Mouse (Mus musculus): ENCODE data around the gene Ptprb. TPM values are rescaled to one million over a fixed set of nuclear protein-coding genes. Genes with fewer than 3 reads are reported as not detected.

Gene Ptprb
- polyA plus RNA-seq, 1 experiment from 2014 or later = 1.6 TPM

- H3K27ac ChIP-seq (replicated peaks) = no peak overlapping the region
- no peaks in the 10 kb centered on the region for H3K4me1 ChIP-seq (replicated peaks)
- WGBS (ENCODE audit: insufficient replicate concordance) = 60% methylated on average over 6 of the region's 6 CpGs
- no peaks in the 10 kb centered on the region for H3K36me3 ChIP-seq (replicated peaks)
- no peaks in the 10 kb centered on the region for H3K27me3 ChIP-seq
- no peak overlapping the region for H3K9ac ChIP-seq
- no peak for ATAC-seq (ENCODE audit: insufficient read depth)
- H3K9me3 ChIP-seq (replicated peaks) = no peaks in the 10 kb centered on the region
- H3K4me2 ChIP-seq = no peak overlapping the region
- no peak overlapping the region for H3K4me3 ChIP-seq (replicated peaks)
These were observed 149.6 kb downstream of the Ptprb start for GRCm38 (mm10) chr10:116424921-116425320.

DNA sequence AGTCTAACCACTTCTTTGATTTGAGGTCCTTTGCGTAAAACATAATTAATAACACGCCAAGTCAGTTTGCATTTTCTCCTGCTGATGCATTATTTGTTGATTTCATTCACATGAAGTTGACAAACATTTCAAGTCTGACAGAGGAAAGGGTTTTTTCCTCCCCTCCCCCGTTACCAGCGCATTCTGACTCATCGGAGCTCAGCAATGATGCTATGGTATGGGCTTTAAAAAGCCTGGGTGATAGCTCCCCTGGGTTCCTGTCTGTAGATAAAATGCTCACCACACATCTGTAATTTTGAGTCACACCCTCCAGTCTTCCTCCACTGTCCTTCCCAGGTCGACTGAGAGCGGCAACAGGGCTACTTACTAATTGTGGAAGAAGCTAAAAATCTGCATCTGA, 150.9 kb downstream of the Ptprb start:
- Histone ChIP-seq H3K4me1 (replicated peaks) (no peaks in the 10 kb centered on the region), H3K4me3 (replicated peaks) (no peak overlapping the region), H3K36me3 (replicated peaks) (no peaks in the 10 kb centered on the region), H3K4me2 (no peak overlapping the region), H3K9ac (no peak overlapping the region), H3K9me3 (replicated peaks) (no peaks in the 10 kb centered on the region), H3K27ac (replicated peaks) (no peak overlapping the region), H3K27me3 (no peaks in the 10 kb centered on the region)
- no peak for ATAC-seq (ENCODE audit: insufficient read depth)
- WGBS (ENCODE audit: insufficient replicate concordance) = 67% methylated on average over 7 of the region's 7 CpGs

GRCm38 (mm10) chr10:116428026-116428780, 152.9 kb downstream of the Ptprb start:
- no peak overlapping the region for H3K9ac ChIP-seq
- H3K27me3 ChIP-seq = no peaks in the 10 kb centered on the region
- no peak overlapping the region for H3K27ac ChIP-seq (replicated peaks)
- H3K9me3 ChIP-seq (replicated peaks) = no peaks in the 10 kb centered on the region
- ATAC-seq (ENCODE audit: insufficient read depth) = no peak
- no peaks in the 10 kb centered on the region for H3K4me1 ChIP-seq (replicated peaks)
- no peaks in the 10 kb centered on the region for H3K36me3 ChIP-seq (replicated peaks)
- H3K4me3 ChIP-seq (replicated peaks) = no peak overlapping the region
- no peak overlapping the region for H3K4me2 ChIP-seq
- 79% methylated on average over 26 of the region's 26 CpGs for WGBS (ENCODE audit: insufficient replicate concordance)

DNA sequence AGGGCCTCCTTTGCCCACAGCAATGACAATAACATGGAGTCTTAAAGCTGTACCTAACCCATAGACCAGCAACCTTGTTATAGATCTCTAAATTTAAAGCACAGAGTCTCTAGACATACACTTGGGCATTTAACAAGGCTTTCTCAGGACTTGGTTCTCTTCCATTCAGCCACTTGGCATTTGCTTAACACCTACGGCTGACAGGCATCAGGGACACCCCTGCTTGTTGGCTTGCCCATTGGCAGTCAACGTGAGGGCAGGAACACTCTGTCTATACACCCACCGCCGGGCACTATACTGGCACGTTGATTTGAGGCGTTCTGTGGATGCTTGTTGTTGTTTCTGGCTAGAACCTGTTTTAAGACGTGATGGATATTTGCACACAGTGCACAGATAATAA, 157.1 kb downstream of the Ptprb start:
- no peaks in the 10 kb centered on the region for H3K36me3 ChIP-seq (replicated peaks)
- no peak overlapping the region for H3K9ac ChIP-seq
- no peak for ATAC-seq (ENCODE audit: insufficient read depth)
- H3K27ac ChIP-seq (replicated peaks) = no peak overlapping the region
- H3K4me2 ChIP-seq = no peak overlapping the region
- 69% methylated on average over 7 of the region's 7 CpGs for WGBS (ENCODE audit: insufficient replicate concordance)
- H3K9me3 ChIP-seq (replicated peaks) = no peaks in the 10 kb centered on the region
- no peaks in the 10 kb centered on the region for H3K4me1 ChIP-seq (replicated peaks)
- no peaks in the 10 kb centered on the region for H3K27me3 ChIP-seq
- H3K4me3 ChIP-seq (replicated peaks) = no peak overlapping the region

- ATAC-seq (ENCODE audit: insufficient read depth) = no peak
- no peaks in the 10 kb centered on the region for H3K4me1 ChIP-seq (replicated peaks)
These were observed 160.1 kb downstream of the Ptprb start for GRCm38 (mm10) chr10:116435455-116435854.

More at GRCm38 (mm10) chr10:116435455-116435854, 160.1 kb downstream of the Ptprb start:
- Histone ChIP-seq H3K36me3 (replicated peaks) (no peaks in the 10 kb centered on the region), H3K9me3 (replicated peaks) (peaks cover 9% of the 10 kb centered on the region), H3K27ac (replicated peaks) (no peak overlapping the region), H3K4me2 (no peak overlapping the region), H3K27me3 (no peaks in the 10 kb centered on the region), H3K4me3 (replicated peaks) (no peak overlapping the region), H3K9ac (no peak overlapping the region)
- 72% methylated on average over 12 of the region's 12 CpGs for WGBS (ENCODE audit: insufficient replicate concordance)

Other genes with a start within 250 kb of the Ptprb start
- not detected in 2 replicates for gene 4933416C03Rik, start 161.6 kb upstream of the Ptprb start, polyA plus RNA-seq (2015; fragmentation: Nextera tagmentation; extraction: Ambion mirVana)
- 0.18 TPM in 1 of 2 replicates, not detected in the other for gene Kcnmb4, start 198.4 kb downstream of the Ptprb start, polyA plus RNA-seq (2015; fragmentation: Nextera tagmentation; extraction: Ambion mirVana)